Mouse (Mus musculus) C2C12 (cell line): ENCODE data around the gene Tmem240.

ENCODE experiments used
- CTCF ChIP-seq: IDR thresholded peaks from one replicate; pipeline ENCODE4 v1.5.1; 2011; ENCODE audit not compliant: control insufficient read depth, insufficient read depth, insufficient read length
- USF1 ChIP-seq: IDR thresholded peaks from one replicate; pipeline ENCODE4 v1.6.1; 2011; ENCODE audit warnings: low read depth, mild to moderate bottlenecking, control low read depth, moderate library complexity

GRCm38 (mm10) chr4:155773335-155774078 lies 38.9 kb downstream of the Tmem240 start:
- TF ChIP-seq CTCF, result no peak
- no peak for TF ChIP-seq USF1
